Mouse (Mus musculus): ENCODE measurements at regions not wholly inside any gene's neighbourhood (a gene's known extent, or its start where the extent isn't known, plus 50 kb on each side); places are given as distances from the start of the nearest gene placed in this dataset.

DNA sequence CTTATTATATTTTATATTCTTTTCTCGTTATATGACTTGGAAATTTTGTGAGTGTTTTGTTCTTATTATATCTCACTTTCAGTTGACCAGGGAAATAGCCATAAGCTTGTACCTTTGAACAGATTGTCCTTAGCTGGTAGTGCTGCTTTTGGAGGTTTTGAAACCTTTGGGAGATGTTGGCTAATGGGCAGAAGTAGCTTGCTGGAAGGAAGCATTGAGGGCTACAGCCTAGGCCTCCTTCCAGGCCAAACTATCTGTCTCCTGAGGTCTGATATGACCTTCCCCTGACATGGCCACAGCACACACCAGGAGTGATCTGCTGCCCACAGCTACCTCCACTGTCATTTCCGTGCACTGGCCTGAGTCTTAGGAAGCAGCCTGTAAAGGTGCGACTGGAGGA is 56.8 kb downstream of the Cdkn2c start:
- DNase-seq (ENCODE audit: low read depth, low spot score), result no peak

DNA sequence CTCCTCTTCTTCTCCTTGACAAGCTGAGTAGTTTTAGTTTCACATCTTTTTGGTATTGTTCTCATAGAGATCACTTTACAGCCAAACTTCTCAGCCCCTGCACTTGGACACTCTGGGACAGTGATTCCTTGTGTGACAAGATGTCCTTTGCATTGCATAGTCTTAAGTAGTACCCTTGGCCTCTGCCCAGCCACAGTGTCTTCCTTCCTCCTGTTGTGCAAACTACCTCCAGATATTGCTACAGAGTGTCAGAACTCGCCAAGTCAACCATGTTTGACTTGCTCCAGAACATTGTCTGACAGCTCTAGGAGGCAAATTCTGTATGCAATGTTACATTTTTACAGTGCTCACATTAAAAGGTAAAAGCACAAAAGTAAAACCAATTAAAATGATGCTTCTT is 57.2 kb downstream of the Cdkn2c start:
- no peak for DNase-seq (ENCODE audit: low read depth, low spot score)

DNA sequence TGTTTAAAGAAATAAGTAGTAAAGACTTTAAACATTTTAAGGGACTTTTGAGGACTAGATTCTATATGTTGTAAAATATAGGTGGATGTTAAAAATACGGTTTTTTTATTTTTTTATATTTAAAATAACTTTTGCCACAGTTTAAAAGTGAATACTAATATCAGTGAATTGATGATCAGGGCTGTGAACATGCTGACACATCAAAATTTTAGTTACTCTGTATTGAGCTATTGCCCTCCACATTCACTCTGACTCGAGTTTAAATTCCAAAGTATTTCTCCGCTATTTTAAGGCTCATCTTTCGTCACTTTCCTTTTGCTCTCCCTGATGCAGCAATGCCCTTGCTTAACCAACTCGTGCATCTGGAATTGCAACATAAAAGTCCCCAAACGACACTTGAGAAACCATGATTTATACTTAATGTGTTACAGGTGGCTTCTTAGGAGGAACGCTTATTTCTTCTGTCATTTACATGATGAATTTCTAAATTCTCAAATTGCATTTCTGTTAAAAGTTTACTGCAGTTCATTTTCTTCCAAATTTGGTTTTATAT is 58.7 kb upstream of the 4930522H14Rik start:
- DNase-seq (ENCODE audit: low read depth, low spot score), result peak; percentile 26

DNA sequence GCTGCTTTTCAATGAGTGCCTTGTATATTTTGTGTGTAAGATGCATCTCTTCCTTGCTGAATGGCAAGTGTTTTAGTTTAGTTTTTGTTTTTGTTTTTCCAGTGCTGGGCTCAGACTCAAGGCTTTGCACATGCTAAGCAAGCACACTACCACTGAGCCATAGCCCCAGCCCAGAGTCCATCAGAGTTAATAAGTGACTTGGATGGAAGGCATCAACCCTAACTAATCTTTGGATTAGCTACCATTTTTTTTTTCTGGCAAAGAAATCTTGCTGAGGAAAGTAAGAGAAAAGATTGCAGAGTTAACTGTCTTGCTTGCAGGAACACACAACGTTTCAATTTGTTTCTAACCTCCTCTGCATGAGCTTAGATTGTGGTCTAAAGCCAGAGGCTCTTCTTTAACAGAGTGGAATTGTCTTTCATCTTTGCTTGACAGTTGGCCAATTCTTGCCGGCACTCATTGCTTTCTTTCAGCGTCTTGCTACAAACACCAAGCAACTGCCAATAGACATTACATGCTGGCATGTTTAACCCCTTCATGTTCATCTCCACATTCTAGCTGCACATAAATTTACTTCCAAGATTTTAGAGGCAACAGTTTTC is 52.2 kb upstream of the 4930522H14Rik start:
- DNase-seq (ENCODE audit: low read depth, low spot score), result no peak

DNA sequence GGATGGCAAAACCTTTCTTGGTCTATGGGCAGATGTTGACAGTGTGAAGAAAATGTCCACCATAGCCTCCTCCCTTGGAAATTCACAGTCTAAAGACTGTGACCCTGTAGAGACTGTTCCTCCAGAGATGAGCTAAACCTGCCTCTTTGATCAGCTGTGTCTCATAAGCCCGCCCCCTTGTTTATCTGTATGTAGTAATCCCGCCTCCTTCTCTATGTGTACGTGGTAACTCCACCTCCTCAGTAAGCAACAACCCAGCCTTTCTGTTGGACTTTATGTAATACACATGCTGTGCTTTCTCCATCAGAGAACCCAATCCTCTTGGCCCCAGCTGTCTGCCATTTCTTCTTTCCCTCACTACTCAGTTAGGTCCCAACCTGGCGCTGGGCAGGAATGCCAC is 51.4 kb upstream of the 4930522H14Rik start:
- no peak for DNase-seq (ENCODE audit: low read depth, low spot score)

Data from mesoderm, embryonic 11.5 days (tissue).